Mouse (Mus musculus) stomach, embryonic 15.5 days (tissue): ENCODE measurements around the gene Slc24a3. TPM values are rescaled to one million over a fixed set of nuclear protein-coding genes. Genes with fewer than 3 reads are reported as not detected.

Experiments
- ATAC-seq: fragments of 200-750 bp; cut with Nextera tagmentation; 2 replicates; pipeline ENCODE4 v1.8.0; 2017; ENCODE audit warnings: low read depth, moderate number of reproducible peaks, moderate TSS enrichment; ENCODE audit not compliant: insufficient read depth, low FRiP score
- H3K27ac ChIP-seq: fragments of 300-500 bp; sonication (generic); 2 replicates; pipeline ENCODE4 v1.5.1; 2015; ENCODE audit warnings: mild to moderate bottlenecking, inconsistent platforms
- H3K27me3 ChIP-seq: fragments of 300-500 bp; sonication (generic); replicated peaks from 2 replicates; pipeline ENCODE4 v1.6.1; 2015; ENCODE audit warnings: inconsistent platforms
- H3K36me3 ChIP-seq: fragments of 300-500 bp; sonication (generic); 2 replicates; pipeline ENCODE4 v1.6.1; 2015; ENCODE audit warnings: inconsistent platforms
- H3K4me1 ChIP-seq: fragments of 300-500 bp; sonication (generic); 2 replicates; pipeline ENCODE4 v1.6.1; 2015; ENCODE audit warnings: inconsistent platforms
- H3K4me2 ChIP-seq: fragments of 300-500 bp; sonication (generic); 2 replicates; pipeline ENCODE4 v1.6.1; 2015; ENCODE audit warnings: mild to moderate bottlenecking, inconsistent platforms
- H3K4me3 ChIP-seq: fragments of 300-500 bp; sonication (generic); replicated peaks from 2 replicates; pipeline ENCODE4 v1.5.1; 2015; ENCODE audit warnings: inconsistent platforms
- H3K9ac ChIP-seq: fragments of 300-500 bp; sonication (generic); 2 replicates; pipeline ENCODE4 v1.6.1; 2015; ENCODE audit warnings: inconsistent platforms
- H3K9me3 ChIP-seq: fragments of 300-500 bp; sonication (generic); 2 replicates; pipeline ENCODE4 v1.6.1; 2016; ENCODE audit warnings: inconsistent platforms
- WGBS: fragments of 180-500 bp; shearing (Covaris S2); methylation state at CpG from one replicate; pipeline ENCODE4 v1.1.7; 2015; 5-methylcytosine and 5-hydroxymethylcytosine counted together
- polyA plus RNA-seq: library from polyadenylated mRNA; unstranded; fragments of >200 nt; fragmentation: Nextera tagmentation; extraction: Ambion mirVana; gene quantifications from 2 replicates; pipeline ENCODE4 v1.2.1, GENCODE M21; 2015

The Slc24a3 gene
- polyA plus RNA-seq, 1 experiment from 2014 or later: 5.4 TPM

GRCm38 (mm10) chr2:145331525-145331924, 164.0 kb downstream of the Slc24a3 start:
- no peaks in the 10 kb centered on the region for H3K4me1 ChIP-seq
- H3K9ac ChIP-seq: no peak overlapping the region
- H3K27me3 ChIP-seq: no peaks in the 10 kb centered on the region
- H3K36me3 ChIP-seq: no peaks in the 10 kb centered on the region
- no peak overlapping the region for H3K4me3 ChIP-seq
- no peaks in the 10 kb centered on the region for H3K9me3 ChIP-seq
- no peak for ATAC-seq
- 92% methylated on average over 1 of the region's 1 CpGs for WGBS
- no peak overlapping the region for H3K4me2 ChIP-seq
- no peak overlapping the region for H3K27ac ChIP-seq

- Histone ChIP-seq H3K9ac (no peak overlapping the region), H3K27ac (no peak overlapping the region), H3K27me3 (no peaks in the 10 kb centered on the region), H3K4me1 (no peaks in the 10 kb centered on the region), H3K36me3 (no peaks in the 10 kb centered on the region), H3K4me3 (no peak overlapping the region), H3K9me3 (no peaks in the 10 kb centered on the region), H3K4me2 (no peak overlapping the region)
- ATAC-seq: no peak
These were observed 165.9 kb downstream of the Slc24a3 start for GRCm38 (mm10) chr2:145333466-145333865.

- H3K9ac ChIP-seq: no peak overlapping the region
- H3K27me3 ChIP-seq: no peaks in the 10 kb centered on the region
- no peak overlapping the region for H3K4me2 ChIP-seq
- no peaks in the 10 kb centered on the region for H3K4me1 ChIP-seq
- H3K36me3 ChIP-seq: no peaks in the 10 kb centered on the region
- ATAC-seq: no peak
- no peak overlapping the region for H3K4me3 ChIP-seq
- H3K27ac ChIP-seq: no peak overlapping the region
- H3K9me3 ChIP-seq: no peaks in the 10 kb centered on the region
These were observed 168.9 kb downstream of the Slc24a3 start for GRCm38 (mm10) chr2:145336406-145336805.

GRCm38 (mm10) chr2:145340816-145341215, 173.3 kb downstream of the Slc24a3 start:
- ATAC-seq: no peak
- Histone ChIP-seq H3K27ac (no peak overlapping the region), H3K4me3 (no peak overlapping the region), H3K36me3 (no peaks in the 10 kb centered on the region), H3K4me1 (no peaks in the 10 kb centered on the region), H3K9me3 (no peaks in the 10 kb centered on the region), H3K9ac (no peak overlapping the region), H3K27me3 (no peaks in the 10 kb centered on the region), H3K4me2 (no peak overlapping the region)
- 81% methylated on average over 2 of the region's 2 CpGs for WGBS

GRCm38 (mm10) chr2:145342956-145343355, 175.4 kb downstream of the Slc24a3 start:
- no peak overlapping the region for H3K4me3 ChIP-seq
- no peak for ATAC-seq
- no peak overlapping the region for H3K4me2 ChIP-seq
- no peaks in the 10 kb centered on the region for H3K27me3 ChIP-seq
- WGBS: 68% methylated on average over 4 of the region's 4 CpGs
- no peak overlapping the region for H3K9ac ChIP-seq
- H3K36me3 ChIP-seq: no peaks in the 10 kb centered on the region
- H3K27ac ChIP-seq: no peak overlapping the region
- no peaks in the 10 kb centered on the region for H3K9me3 ChIP-seq
- no peaks in the 10 kb centered on the region for H3K4me1 ChIP-seq

- Histone ChIP-seq H3K27me3 (no peaks in the 10 kb centered on the region), H3K27ac (no peak overlapping the region), H3K9me3 (no peaks in the 10 kb centered on the region), H3K4me2 (no peak overlapping the region), H3K9ac (no peak overlapping the region), H3K4me1 (no peaks in the 10 kb centered on the region), H3K4me3 (no peak overlapping the region), H3K36me3 (no peaks in the 10 kb centered on the region)
- 68% methylated on average over 1 of the region's 1 CpGs for WGBS
- ATAC-seq: no peak
These were observed 177.0 kb downstream of the Slc24a3 start for GRCm38 (mm10) chr2:145344521-145344920.

GRCm38 (mm10) chr2:145353801-145354200, 186.2 kb downstream of the Slc24a3 start:
- Histone ChIP-seq H3K4me3 (no peak overlapping the region), H3K4me1 (no peaks in the 10 kb centered on the region), H3K27ac (no peak overlapping the region), H3K27me3 (no peaks in the 10 kb centered on the region), H3K36me3 (no peaks in the 10 kb centered on the region), H3K9ac (no peak overlapping the region), H3K4me2 (no peak overlapping the region), H3K9me3 (no peaks in the 10 kb centered on the region)
- no peak for ATAC-seq
- WGBS: 68% methylated on average over 1 of the region's 1 CpGs

GRCm38 (mm10) chr2:145358236-145358942, 190.8 kb downstream of the Slc24a3 start:
- Histone ChIP-seq H3K9ac (no peak overlapping the region), H3K27ac (no peak overlapping the region), H3K36me3 (no peaks in the 10 kb centered on the region), H3K4me2 (no peak overlapping the region), H3K4me3 (no peak overlapping the region), H3K4me1 (no peaks in the 10 kb centered on the region), H3K27me3 (no peaks in the 10 kb centered on the region), H3K9me3 (no peaks in the 10 kb centered on the region)
- ATAC-seq: no peak
- WGBS: 79% methylated on average over 6 of the region's 6 CpGs

GRCm38 (mm10) chr2:145363604-145364003, 196.1 kb downstream of the Slc24a3 start:
- Histone ChIP-seq H3K27me3 (no peaks in the 10 kb centered on the region), H3K4me3 (no peak overlapping the region), H3K4me2 (no peak overlapping the region), H3K9ac (no peak overlapping the region), H3K4me1 (no peaks in the 10 kb centered on the region), H3K36me3 (no peaks in the 10 kb centered on the region), H3K9me3 (no peaks in the 10 kb centered on the region), H3K27ac (no peak overlapping the region)
- 50% methylated on average over 2 of the region's 2 CpGs for WGBS
- no peak for ATAC-seq

- Histone ChIP-seq H3K4me2 (no peak overlapping the region), H3K9me3 (no peaks in the 10 kb centered on the region), H3K27ac (no peak overlapping the region), H3K4me1 (no peaks in the 10 kb centered on the region), H3K27me3 (no peaks in the 10 kb centered on the region), H3K36me3 (no peaks in the 10 kb centered on the region), H3K9ac (no peak overlapping the region), H3K4me3 (no peak overlapping the region)
- ATAC-seq: no peak
- WGBS: 45% methylated on average over 2 of the region's 2 CpGs
These were observed 201.1 kb downstream of the Slc24a3 start for GRCm38 (mm10) chr2:145368701-145369100.

- Histone ChIP-seq H3K4me2 (no peak overlapping the region), H3K4me3 (no peak overlapping the region), H3K27ac (no peak overlapping the region), H3K27me3 (no peaks in the 10 kb centered on the region), H3K9ac (no peak overlapping the region), H3K4me1 (no peaks in the 10 kb centered on the region), H3K36me3 (no peaks in the 10 kb centered on the region), H3K9me3 (no peaks in the 10 kb centered on the region)
- 54% methylated on average over 4 of the region's 4 CpGs for WGBS
- no peak for ATAC-seq
These were observed 203.2 kb downstream of the Slc24a3 start for GRCm38 (mm10) chr2:145370795-145371194.

GRCm38 (mm10) chr2:145373803-145374202, 206.2 kb downstream of the Slc24a3 start:
- no peaks in the 10 kb centered on the region for H3K36me3 ChIP-seq
- no peaks in the 10 kb centered on the region for H3K4me1 ChIP-seq
- WGBS: 77% methylated on average over 5 of the region's 5 CpGs
- no peak overlapping the region for H3K27ac ChIP-seq
- no peak for ATAC-seq
- H3K27me3 ChIP-seq: no peaks in the 10 kb centered on the region
- H3K4me3 ChIP-seq: no peak overlapping the region
- no peak overlapping the region for H3K4me2 ChIP-seq
- H3K9ac ChIP-seq: no peak overlapping the region
- no peaks in the 10 kb centered on the region for H3K9me3 ChIP-seq
